Mouse (Mus musculus): ENCODE data around the gene Foxp1. TPM values are rescaled to one million over a fixed set of nuclear protein-coding genes. Genes with fewer than 3 reads are reported as not detected.

Foxp1 gene
- polyA plus RNA-seq, 1 experiment = 162 TPM

GRCm38 (mm10) chr6:99020570-99021444, 501.7 kb downstream of the Foxp1 start:
- no peak for DNase-seq (ENCODE audit: low read depth in 1 of 2, low spot score in 2 of 2)

GRCm38 (mm10) chr6:99019716-99020115, 502.8 kb downstream of the Foxp1 start:
- Histone ChIP-seq H3K4me1 (ENCODE audit: control insufficient read depth, insufficient read depth, insufficient read length) (peaks cover 7% of the 10 kb centered on the region), H3K27ac (ENCODE audit: insufficient read depth, low read length) (no peak overlapping the region), H3K4me3 (ENCODE audit: extremely low read depth, insufficient read depth, insufficient read length) (no peak overlapping the region), H3K27me3 (ENCODE audit: control insufficient read depth, insufficient read depth, low read length) (no peaks in the 10 kb centered on the region), H3K36me3 (ENCODE audit: control insufficient read depth, insufficient read depth, low read length) (peaks cover 17% of the 10 kb centered on the region)
- WGBS = 89% methylated on average over 8 of the region's 8 CpGs
- no peak for DNase-seq (ENCODE audit: low read depth in 1 of 2, low spot score in 2 of 2)
- TF ChIP-seq POLR2A (IDR thresholded peaks at IDR 0.05; ENCODE audit: low read depth, low read length) (no peak), CTCF (IDR thresholded peaks at IDR 0.05; ENCODE audit: extremely low read depth, insufficient read depth, insufficient read length, insufficient replicate concordance) (no peak)

More at GRCm38 (mm10) chr6:99020570-99021444, 501.7 kb downstream of the Foxp1 start:
- no peak overlapping the region for H3K27ac ChIP-seq (ENCODE audit: insufficient read depth, low read length)
- 58% methylated on average over 12 of the region's 12 CpGs for WGBS
- no peaks in the 10 kb centered on the region for H3K27me3 ChIP-seq (ENCODE audit: control insufficient read depth, insufficient read depth, low read length)
- TF ChIP-seq CTCF (IDR thresholded peaks at IDR 0.05; ENCODE audit: extremely low read depth, insufficient read depth, insufficient read length, insufficient replicate concordance) (no peak), POLR2A (IDR thresholded peaks at IDR 0.05; ENCODE audit: low read depth, low read length) (no peak)
- H3K4me1 ChIP-seq (ENCODE audit: control insufficient read depth, insufficient read depth, insufficient read length) = peaks cover 7% of the 10 kb centered on the region
- H3K4me3 ChIP-seq (ENCODE audit: extremely low read depth, insufficient read depth, insufficient read length) = no peak overlapping the region
- H3K36me3 ChIP-seq (ENCODE audit: control insufficient read depth, insufficient read depth, low read length) = peaks cover 10% of the 10 kb centered on the region

- Histone ChIP-seq H3K36me3 (ENCODE audit: control insufficient read depth, insufficient read depth, low read length) (peaks cover 21% of the 10 kb centered on the region), H3K27ac (ENCODE audit: insufficient read depth, low read length) (no peak overlapping the region), H3K27me3 (ENCODE audit: control insufficient read depth, insufficient read depth, low read length) (no peaks in the 10 kb centered on the region), H3K4me1 (ENCODE audit: control insufficient read depth, insufficient read depth, insufficient read length) (peaks cover 7% of the 10 kb centered on the region), H3K4me3 (ENCODE audit: extremely low read depth, insufficient read depth, insufficient read length) (no peak overlapping the region)
- WGBS = 89% methylated on average over 9 of the region's 9 CpGs
- no peak for DNase-seq (ENCODE audit: low read depth in 1 of 2, low spot score in 2 of 2)
- TF ChIP-seq CTCF (IDR thresholded peaks at IDR 0.05; ENCODE audit: extremely low read depth, insufficient read depth, insufficient read length, insufficient replicate concordance) = no peak
- TF ChIP-seq POLR2A (IDR thresholded peaks at IDR 0.05; ENCODE audit: low read depth, low read length) = no peak
Observed at GRCm38 (mm10) chr6:99019266-99019665, 503.3 kb downstream of the Foxp1 start.

- WGBS = 91% methylated on average over 16 of the region's 16 CpGs
- H3K4me1 ChIP-seq (ENCODE audit: control insufficient read depth, insufficient read depth, insufficient read length) = peaks cover 2% of the 10 kb centered on the region; the same call in 1 of the 2 replicates
- no peak overlapping the region for H3K4me3 ChIP-seq (ENCODE audit: extremely low read depth, insufficient read depth, insufficient read length)
- TF ChIP-seq CTCF (IDR thresholded peaks at IDR 0.05; ENCODE audit: extremely low read depth, insufficient read depth, insufficient read length, insufficient replicate concordance) = no peak
- H3K27me3 ChIP-seq (ENCODE audit: control insufficient read depth, insufficient read depth, low read length) = no peaks in the 10 kb centered on the region
- peaks cover 42% of the 10 kb centered on the region for H3K36me3 ChIP-seq (ENCODE audit: control insufficient read depth, insufficient read depth, low read length)
- no peak overlapping the region for H3K27ac ChIP-seq (ENCODE audit: insufficient read depth, low read length)
- DNase-seq (ENCODE audit: low read depth in 1 of 2, low spot score in 2 of 2) = no peak
Observed at GRCm38 (mm10) chr6:99013866-99014502, 508.5 kb downstream of the Foxp1 start.

GRCm38 (mm10) chr6:99013119-99013865, 509.2 kb downstream of the Foxp1 start:
- H3K27me3 ChIP-seq (ENCODE audit: control insufficient read depth, insufficient read depth, low read length) = no peaks in the 10 kb centered on the region
- no peak overlapping the region for H3K4me3 ChIP-seq (ENCODE audit: extremely low read depth, insufficient read depth, insufficient read length)
- peaks cover 43% of the 10 kb centered on the region for H3K36me3 ChIP-seq (ENCODE audit: control insufficient read depth, insufficient read depth, low read length)
- no peak for TF ChIP-seq CTCF (IDR thresholded peaks at IDR 0.05; ENCODE audit: extremely low read depth, insufficient read depth, insufficient read length, insufficient replicate concordance)
- no peak for TF ChIP-seq POLR2A (IDR thresholded peaks at IDR 0.05; ENCODE audit: low read depth, low read length)
- DNase-seq (ENCODE audit: low read depth in 1 of 2, low spot score in 2 of 2) = no peak
- 60% methylated on average over 14 of the region's 14 CpGs for WGBS
- H3K4me1 ChIP-seq (ENCODE audit: control insufficient read depth, insufficient read depth, insufficient read length) = peaks cover 4% of the 10 kb centered on the region; the same call in 1 of the 2 replicates
- no peak overlapping the region for H3K27ac ChIP-seq (ENCODE audit: insufficient read depth, low read length)

- DNase-seq (ENCODE audit: low read depth in 1 of 2, low spot score in 2 of 2) = no peak
- H3K27ac ChIP-seq (ENCODE audit: insufficient read depth, low read length) = no peak overlapping the region
- WGBS = 78% methylated on average over 8 of the region's 8 CpGs
- peaks cover 49% of the 10 kb centered on the region for H3K36me3 ChIP-seq (ENCODE audit: control insufficient read depth, insufficient read depth, low read length)
- no peak overlapping the region for H3K4me3 ChIP-seq (ENCODE audit: extremely low read depth, insufficient read depth, insufficient read length)
- no peak for TF ChIP-seq POLR2A (IDR thresholded peaks at IDR 0.05; ENCODE audit: low read depth, low read length)
- TF ChIP-seq CTCF (IDR thresholded peaks at IDR 0.05; ENCODE audit: extremely low read depth, insufficient read depth, insufficient read length, insufficient replicate concordance) = no peak
- no peaks in the 10 kb centered on the region for H3K27me3 ChIP-seq (ENCODE audit: control insufficient read depth, insufficient read depth, low read length)
- peaks cover 13% of the 10 kb centered on the region; the same call in 1 of the 2 replicates for H3K4me1 ChIP-seq (ENCODE audit: control insufficient read depth, insufficient read depth, insufficient read length)
Observed at GRCm38 (mm10) chr6:99011895-99012584, 510.5 kb downstream of the Foxp1 start.
